ENCODE assay signal across 8 mouse cellular contexts in the genomic region with DNA sequence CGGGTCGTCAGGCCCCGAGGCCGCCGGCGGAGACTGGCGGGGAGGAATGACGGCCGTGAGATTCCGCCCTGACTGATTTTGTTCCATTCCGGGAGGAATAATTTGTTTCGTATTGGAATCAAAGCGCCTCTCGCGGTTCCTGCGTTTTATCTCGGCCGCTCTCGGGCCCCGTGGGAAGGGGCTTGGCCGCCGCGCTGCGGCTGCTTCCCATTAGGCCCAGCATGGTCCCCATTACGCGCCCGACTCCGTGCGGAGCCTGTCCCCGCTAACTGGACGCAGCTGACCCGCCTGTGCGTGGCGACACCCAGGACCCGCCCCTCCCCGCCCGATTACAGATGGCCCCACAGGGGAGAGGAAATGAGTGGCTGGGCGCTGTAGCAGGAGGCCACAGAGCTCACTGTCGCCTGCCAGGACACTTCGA. TPM values are rescaled to one million over a fixed set of nuclear protein-coding genes. Genes with fewer than 3 reads are reported as not detected.
DNase-seq lines count a peak whose midpoint lies in the region; ATAC-seq and TF ChIP-seq lines count a peak whose summit lies in the region.

No protein-coding gene starts in this region.

- peak; percentile 15 for DNase-seq in adrenal gland, postnatal 14 days
- no peak for DNase-seq in adrenal gland, postnatal 10 days
- peak; percentile 68 for DNase-seq in forelimb bud, embryonic 11.5 days (ENCODE audit: low read depth, low spot score)
- DNase-seq in left cerebral cortex, adult 8-10 months (ENCODE audit: low spot score in 2 of 2) = no peak
- no peak for DNase-seq in thymus, adult 18-20 months
- no peak for DNase-seq in cerebellum, adult 2 months

- no peaks in the 10 kb centered on the region for H3K36me3 ChIP-seq in ES-Bruce4 (ENCODE audit: control insufficient read depth, insufficient read depth, low read length, poor library complexity, severe bottlenecking)

- H3K9ac ChIP-seq in ES-Bruce4 (ENCODE audit: low read depth, poor library complexity, severe bottlenecking) = peak overlapping the region; percentile 50

- H3K4me3 ChIP-seq in ES-Bruce4 (ENCODE audit: low read depth, low read length) = peak overlapping the region; percentile 43
- H3K4me3 ChIP-seq in cerebellum, adult 2 months (replicated peaks; ENCODE audit: insufficient read depth, low read depth, low read length) = no peak overlapping the region

- peaks cover 16% of the 10 kb centered on the region for H3K27me3 ChIP-seq in ES-Bruce4 (ENCODE audit: control insufficient read depth, insufficient read depth, low read length, poor library complexity, severe bottlenecking)
- H3K27me3 ChIP-seq in cerebellum, adult 2 months (ENCODE audit: control insufficient read depth, insufficient read depth, low read length) = peaks cover 7% of the 10 kb centered on the region; the same call in 1 of the 2 replicates

- no peak overlapping the region for H3K27ac ChIP-seq in ES-Bruce4 (ENCODE audit: insufficient read depth, low read length)
- H3K27ac ChIP-seq in cerebellum, adult 2 months (ENCODE audit: insufficient read depth, low read length) = no peak overlapping the region

- H3K4me1 ChIP-seq in ES-Bruce4 (ENCODE audit: control insufficient read depth, insufficient read depth, low read length) = no peaks in the 10 kb centered on the region
- H3K4me1 ChIP-seq in cerebellum, adult 2 months (ENCODE audit: control insufficient read depth, insufficient read depth, low read length) = no peaks in the 10 kb centered on the region

- TF ChIP-seq CTCF in ES-Bruce4 (IDR thresholded peaks at IDR 0.05; ENCODE audit: low read depth, low read length) = no peak
- no peak for TF ChIP-seq CTCF in cerebellum, adult 2 months (IDR thresholded peaks at IDR 0.05; ENCODE audit: borderline replicate concordance, insufficient read depth, low read depth, low read length)

- H3K9me3 ChIP-seq in ES-Bruce4 (replicated peaks; ENCODE audit: control insufficient read depth, insufficient read depth, low read length, poor library complexity, severe bottlenecking) = peaks cover 5% of the 10 kb centered on the region

- peak; percentile 33; the same call in 1 of the 2 replicates for ATAC-seq in megakaryocyte progenitor cell, adult 5-6 weeks (replicated peaks; ENCODE audit: poor library complexity)

- no peak for TF ChIP-seq POLR2A in ES-Bruce4 (IDR thresholded peaks at IDR 0.05; ENCODE audit: insufficient read depth, low read length)
- TF ChIP-seq POLR2A in cerebellum, adult 2 months (IDR thresholded peaks at IDR 0.05; ENCODE audit: borderline replicate concordance, insufficient read depth, low read length) = no peak

- WGBS in cerebellum, adult 2 months = under 1% methylated on average over 40 of the region's 40 CpGs

- no peak for TF ChIP-seq EP300 in ES-Bruce4 (IDR thresholded peaks at IDR 0.05; ENCODE audit: insufficient read depth, low read depth, low read length)

RNA-seq across cellular contexts. Expression of gene Faim, which starts 13.1 kb away (rescaled TPM):
- 27.8 and 31.9 TPM in 2 replicates for total RNA-seq in adrenal gland, postnatal 14 days (2021)
- total RNA-seq in adrenal gland, postnatal 10 days (2021) = 10 to 100 TPM; 19.1 to 22.2 TPM
- polyA plus RNA-seq in ES-Bruce4 (2011; ENCODE audit: insufficient read depth, insufficient read length, low read depth, missing spikeins) = 35.4 and 35.6 TPM in 2 replicates
- 45.6 and 51.6 TPM in 2 replicates for total RNA-seq in megakaryocyte progenitor cell, adult 5-6 weeks (2015)
- 115 and 117 TPM in 2 replicates for total RNA-seq in megakaryocyte progenitor cell, adult 5-6 weeks (2017)
- 10 to 100 TPM; 27.0 to 36.2 (median 30.2) TPM for total RNA-seq in left cerebral cortex, adult 8-10 months (2022)
- 37.7 and 37.8 TPM in 2 replicates for polyA plus RNA-seq in cerebellum, adult 2 months (2012; rRNA removed)

RNA-seq across cellular contexts. Expression of gene Foxl2, which starts 18.0 kb away (rescaled TPM):
- total RNA-seq in adrenal gland, postnatal 14 days (2021) = not detected in 2 replicates
- not detected for total RNA-seq in adrenal gland, postnatal 10 days (2021)
- polyA plus RNA-seq in ES-Bruce4 (2011; ENCODE audit: insufficient read depth, insufficient read length, low read depth, missing spikeins) = 0.67 and 0.68 TPM in 2 replicates
- not detected in 2 replicates for total RNA-seq in megakaryocyte progenitor cell, adult 5-6 weeks (2015)
- total RNA-seq in megakaryocyte progenitor cell, adult 5-6 weeks (2017) = not detected in 2 replicates
- total RNA-seq in left cerebral cortex, adult 8-10 months (2022) = 1 to 10 TPM in 1 of 4 experiments, under 1 TPM in 3; 0.72 to 1.1 (median 0.90) TPM
- 0.25 and 0.28 TPM in 2 replicates for polyA plus RNA-seq in cerebellum, adult 2 months (2012; rRNA removed)

Comparison
In these comparisons a context has a peak if more than half of its experiments do, and no peak if none do; other contexts are left out.
1. DNase-seq: peak in adrenal gland, postnatal 14 days (single experiment) and forelimb bud, embryonic 11.5 days (single experiment); none in adrenal gland, postnatal 10 days (single experiment), left cerebral cortex, adult 8-10 months (0 of 2), thymus, adult 18-20 months (0 of 2) and cerebellum, adult 2 months (0 of 2).